Mouse (Mus musculus) E14TG2a.4 (cell line): ENCODE data around the gene Usp49.

ENCODE experiments used
- CTCF ChIP-seq: conservative IDR thresholded peaks from 2 replicates; pipeline ENCODE4 v1.5.1; 2014; ENCODE audit warnings: low read length
- NANOG ChIP-seq: IDR thresholded peaks from 2 replicates; pipeline ENCODE4 v1.6.1; 2014; ENCODE audit warnings: borderline replicate concordance, low read length, mixed read lengths

DNA sequence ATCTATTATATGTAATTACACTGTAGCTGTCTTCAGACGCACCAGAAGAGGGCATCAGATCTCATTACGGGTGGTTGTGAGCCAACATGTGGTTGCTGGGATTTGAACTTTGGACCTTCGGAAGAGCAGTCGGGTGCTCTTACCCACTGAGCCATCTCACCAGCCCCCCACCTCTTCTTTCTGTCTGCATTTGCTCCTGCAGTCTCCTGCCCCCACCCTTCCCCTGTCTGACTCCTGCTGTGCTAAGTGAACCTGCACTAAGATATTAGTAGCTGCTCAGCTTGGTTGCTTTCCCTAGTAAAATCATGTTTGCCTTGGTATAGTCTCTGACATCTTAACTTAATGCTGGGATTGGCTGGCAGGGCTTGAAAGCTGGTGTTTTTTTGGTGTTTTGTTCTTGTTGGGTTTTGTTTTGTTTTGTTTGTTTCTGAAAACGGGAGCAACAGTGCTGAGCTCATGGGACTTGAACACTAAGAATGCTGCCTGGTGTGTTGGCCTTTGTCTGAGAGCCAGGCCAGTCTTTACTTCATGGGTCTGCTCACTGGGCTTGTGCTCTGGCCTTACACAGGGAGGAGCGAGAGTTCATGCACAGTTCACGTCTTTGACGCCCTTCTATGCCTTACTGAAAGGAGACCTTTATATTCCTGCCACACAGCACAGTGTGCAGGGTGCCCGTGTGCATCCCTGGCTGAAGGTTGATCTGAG, 32.7 kb downstream of the Usp49 start:
- no peak for TF ChIP-seq CTCF
- no peak for TF ChIP-seq NANOG
